Mouse (Mus musculus) heart, adult 2 months (tissue): ENCODE results near the gene Ccdc92b. TPM values are rescaled to one million over a fixed set of nuclear protein-coding genes. Genes with fewer than 3 reads are reported as not detected.

Experiments
- DNase-seq, 2 experiments: peaks; one replicate each; pipeline ENCODE4 v3.0.0; 2021
- H3K27ac ChIP-seq: fragments of 200-600 bp; 2 replicates; pipeline ENCODE4 v1.8.1; 2022
- H3K27me3 ChIP-seq: fragments of 200-500 bp; 2 replicates; pipeline ENCODE4 v1.6.1; 2012; ENCODE audit warnings: mild to moderate bottlenecking, low read length, inconsistent platforms, mixed read lengths; ENCODE audit not compliant: control insufficient read depth, insufficient read depth
- H3K36me3 ChIP-seq: fragments of 200-500 bp; 2 replicates; pipeline ENCODE4 v1.6.1; 2012; ENCODE audit warnings: low read length, inconsistent platforms; ENCODE audit not compliant: control insufficient read depth, insufficient read depth
- H3K4me1 ChIP-seq: fragments of 200-500 bp; 2 replicates; pipeline ENCODE4 v1.6.1; 2011; ENCODE audit warnings: low read length; ENCODE audit not compliant: control insufficient read depth, insufficient read depth
- H3K4me3 ChIP-seq: fragments of 200-600 bp; 2 replicates; pipeline ENCODE4 v1.8.1; 2022
- H3K79me2 ChIP-seq: fragments of 200-500 bp; replicated peaks from 2 replicates; pipeline ENCODE4 v1.6.1; 2012; ENCODE audit warnings: mild to moderate bottlenecking, inconsistent platforms, low read length, moderate library complexity, mixed read lengths; ENCODE audit not compliant: control insufficient read depth, insufficient read depth
- H3K9ac ChIP-seq: fragments of 200-500 bp; 2 replicates; pipeline ENCODE4 v1.6.1; 2012; ENCODE audit warnings: low read depth, mild to moderate bottlenecking, control low read depth, inconsistent platforms, low read length, mixed read lengths
- CTCF ChIP-seq: fragments of 200-600 bp; IDR thresholded peaks from 2 replicates; pipeline ENCODE4 v1.8.1; 2022; ENCODE audit warnings: antibody characterized with exemption, mild to moderate bottlenecking, moderate library complexity
- EP300 ChIP-seq: fragments of 200-500 bp; IDR thresholded peaks from 2 replicates; pipeline ENCODE4 v1.6.1; 2011; ENCODE audit warnings: low read depth, low read length, control low read depth; ENCODE audit not compliant: insufficient read depth
- POLR2A ChIP-seq: fragments of 200-500 bp; IDR thresholded peaks from 2 replicates; pipeline ENCODE4 v1.6.1; 2011; ENCODE audit warnings: mild to moderate bottlenecking, low read depth, low read length, control low read depth; ENCODE audit not compliant: insufficient read depth
- WGBS: fragments of 180-500 bp; shearing (Covaris S2); methylation state at CpG from one replicate; pipeline ENCODE4 v1.1.7; 2018; 5-methylcytosine and 5-hydroxymethylcytosine counted together
- intact Hi-C: fragments of 180-260 bp; cut with DNase I; formaldehyde crosslinking; loops from one replicate; pipeline ENCODE4 v1.15.1; 2025
- polyA plus RNA-seq: library from polyadenylated mRNA; depleted of rRNA; stranded (reverse); fragments of >200 nt; gene quantifications from 2 replicates; pipeline ENCODE4 v1.2.3, GENCODE M21; 2012
- total RNA-seq, 2 experiments: library from RNA; stranded (reverse); gene quantifications; 2 replicates each; pipeline ENCODE4 v1.2.3; 2021

Gene Ccdc92b
- total and polyA plus RNA-seq, 3 experiments: 0.23 to 0.32 (median 0.27) TPM

- H3K27me3 ChIP-seq: peaks cover 9% of the 10 kb centered on the region
- H3K4me3 ChIP-seq: no peak overlapping the region
- H3K79me2 ChIP-seq: no peaks in the 10 kb centered on the region
- H3K36me3 ChIP-seq: no peaks in the 10 kb centered on the region
- no peak for DNase-seq
- no peaks in the 10 kb centered on the region for H3K4me1 ChIP-seq
- TF ChIP-seq EP300 (no peak), CTCF (no peak), POLR2A (no peak)
- no peak overlapping the region for H3K9ac ChIP-seq
- intact Hi-C loops: no loop called here
- H3K27ac ChIP-seq: no peak overlapping the region
- WGBS: 5% methylated on average over 66 of the region's 66 CpGs
Observed at GRCm38 (mm10) chr11:74589401-74590238, 29.8 kb upstream of the Ccdc92b start.

- H3K27me3 ChIP-seq: peaks cover 9% of the 10 kb centered on the region
- WGBS: 2% methylated on average over 25 of the region's 25 CpGs
- H3K27ac ChIP-seq: no peak overlapping the region
- intact Hi-C loops: no loop called here
- no peaks in the 10 kb centered on the region for H3K4me1 ChIP-seq
- TF ChIP-seq CTCF: no peak
- no peak for TF ChIP-seq EP300
- TF ChIP-seq POLR2A: no peak
- H3K79me2 ChIP-seq: no peaks in the 10 kb centered on the region
- no peaks in the 10 kb centered on the region for H3K36me3 ChIP-seq
- no peak overlapping the region for H3K9ac ChIP-seq
- DNase-seq: no peak
- H3K4me3 ChIP-seq: no peak overlapping the region
Observed at GRCm38 (mm10) chr11:74590239-74590596, 29.2 kb upstream of the Ccdc92b start.

DNA sequence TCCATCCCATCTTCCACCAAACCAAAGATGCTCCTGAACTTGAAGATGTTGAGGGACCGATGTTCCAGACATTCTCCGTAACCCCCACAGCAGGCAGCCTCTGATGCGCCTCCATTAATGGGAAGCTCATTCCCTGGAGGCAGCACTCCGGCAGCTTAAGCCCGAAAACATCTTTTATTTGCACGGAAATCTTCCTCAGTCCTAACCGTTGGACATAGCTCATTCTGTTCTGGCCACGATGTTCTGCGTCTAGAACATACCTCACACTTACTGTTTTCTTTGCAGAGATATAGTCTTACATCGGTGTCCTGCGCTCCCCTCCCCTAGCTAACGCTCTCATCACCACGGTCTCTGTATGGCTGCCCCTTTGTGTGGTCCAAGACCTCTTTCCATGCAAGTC is 28.7 kb upstream of the Ccdc92b start:
- no peak for DNase-seq
- WGBS: 38% methylated on average over 13 of the region's 13 CpGs
- Histone ChIP-seq H3K4me1 (no peaks in the 10 kb centered on the region), H3K9ac (no peak overlapping the region), H3K27ac (no peak overlapping the region), H3K36me3 (no peaks in the 10 kb centered on the region), H3K27me3 (peaks cover 9% of the 10 kb centered on the region), H3K4me3 (no peak overlapping the region), H3K79me2 (no peaks in the 10 kb centered on the region)
- TF ChIP-seq POLR2A: no peak
- no peak for TF ChIP-seq CTCF
- TF ChIP-seq EP300: no peak
- intact Hi-C loops: no loop called here

DNA sequence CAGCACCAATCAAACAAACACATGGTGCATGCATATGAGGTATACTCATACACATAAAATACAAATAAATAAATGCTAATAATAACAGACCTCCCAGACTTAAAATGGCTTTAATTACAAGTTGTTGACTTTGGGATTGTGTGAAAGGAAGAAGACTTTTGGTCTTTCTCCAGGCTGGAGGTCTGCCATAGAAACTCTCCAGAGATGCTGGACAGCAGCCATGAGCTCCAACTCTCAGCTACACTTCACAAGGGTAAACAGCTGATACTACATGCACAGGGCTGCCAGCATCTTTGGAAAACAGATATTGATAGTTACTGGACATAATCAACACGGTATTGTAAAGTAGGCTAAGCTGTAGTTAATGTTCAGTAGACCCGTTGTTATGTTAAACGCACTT is 27.2 kb upstream of the Ccdc92b start:
- H3K27ac ChIP-seq: no peak overlapping the region
- H3K4me3 ChIP-seq: no peak overlapping the region
- no peaks in the 10 kb centered on the region for H3K79me2 ChIP-seq
- H3K4me1 ChIP-seq: no peaks in the 10 kb centered on the region
- WGBS: 54% methylated on average over 3 of the region's 3 CpGs
- TF ChIP-seq EP300 (no peak), POLR2A (no peak), CTCF (no peak)
- no peak overlapping the region for H3K9ac ChIP-seq
- no peak for DNase-seq
- no peaks in the 10 kb centered on the region for H3K36me3 ChIP-seq
- intact Hi-C loops: no loop called here
- peaks cover 9% of the 10 kb centered on the region for H3K27me3 ChIP-seq

- intact Hi-C loops: no loop called here
- Histone ChIP-seq H3K9ac (no peak overlapping the region), H3K79me2 (no peaks in the 10 kb centered on the region), H3K4me1 (no peaks in the 10 kb centered on the region), H3K27me3 (no peaks in the 10 kb centered on the region), H3K4me3 (no peak overlapping the region), H3K36me3 (no peaks in the 10 kb centered on the region), H3K27ac (no peak overlapping the region)
- 60% methylated on average over 4 of the region's 4 CpGs for WGBS
- TF ChIP-seq POLR2A: no peak
- TF ChIP-seq CTCF: no peak
- TF ChIP-seq EP300: no peak
- no peak for DNase-seq
Observed at GRCm38 (mm10) chr11:74597283-74597989, 22.0 kb upstream of the Ccdc92b start.

GRCm38 (mm10) chr11:74597990-74598337 is 21.4 kb upstream of the Ccdc92b start:
- H3K9ac ChIP-seq: no peak overlapping the region
- no peaks in the 10 kb centered on the region for H3K36me3 ChIP-seq
- no peaks in the 10 kb centered on the region for H3K27me3 ChIP-seq
- no peak overlapping the region for H3K27ac ChIP-seq
- no peak overlapping the region for H3K4me3 ChIP-seq
- TF ChIP-seq EP300 (no peak), POLR2A (no peak), CTCF (no peak)
- no peaks in the 10 kb centered on the region for H3K79me2 ChIP-seq
- intact Hi-C loops: no loop called here
- DNase-seq: no peak
- H3K4me1 ChIP-seq: no peaks in the 10 kb centered on the region
